Mouse (Mus musculus): ENCODE data around the gene Plpp4. TPM values are rescaled to one million over a fixed set of nuclear protein-coding genes. Genes with fewer than 3 reads are reported as not detected.

The Plpp4 gene
- not detected for polyA plus RNA-seq (2014; fragmentation: Illumina TruSeq; extraction: RNeasy Lipid Tissue Mini Kit (QIAGEN cat#74804); ENCODE audit: low read depth, low replicate concordance)

DNA sequence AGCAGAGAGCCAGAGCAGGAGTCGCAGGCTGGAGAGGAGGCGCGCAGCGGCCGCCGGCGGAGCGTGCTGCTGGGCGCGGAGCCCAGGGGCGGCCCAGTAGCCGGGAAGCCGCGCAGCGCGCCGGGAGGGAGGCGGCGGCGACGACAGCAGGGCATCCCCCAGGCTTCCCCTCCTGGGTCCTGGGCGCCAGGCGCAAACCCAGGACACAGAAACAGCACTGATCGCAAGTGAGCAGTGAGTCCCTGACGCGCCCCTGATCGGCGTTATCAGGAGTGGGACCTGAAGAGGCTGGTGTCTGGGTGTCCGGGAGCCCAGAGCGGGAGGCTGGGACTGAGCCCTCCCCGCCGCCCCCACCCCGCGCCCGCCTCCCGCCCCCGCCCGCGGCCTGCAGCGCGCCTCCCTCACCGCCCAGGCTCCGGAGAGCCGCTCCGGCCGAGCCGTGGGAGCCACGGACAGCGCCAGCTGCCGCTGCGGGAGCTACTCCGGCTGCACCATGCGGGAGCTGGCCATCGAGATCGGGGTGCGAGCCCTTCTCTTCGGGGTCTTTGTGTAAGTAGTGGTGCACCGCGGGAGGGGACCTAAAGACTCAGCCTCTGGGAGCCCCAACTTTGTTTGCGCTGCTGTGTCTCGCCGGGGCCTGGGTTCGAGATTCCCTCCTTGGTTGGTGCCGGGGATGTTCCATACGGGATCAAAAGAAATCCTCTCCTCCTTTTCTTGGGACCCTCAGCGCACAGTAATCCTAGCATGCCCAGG, at the start of gene Plpp4:
Gene Plpp4, plus strand, starts transcription at position 411 of the 753 bp plus-strand sequence.

Measured in adrenal gland, adult 10 weeks (tissue).